Mouse (Mus musculus): ENCODE results near the gene Cilp.

- TF ChIP-seq CTCF (IDR thresholded peaks at IDR 0.05; ENCODE audit: low read depth, low read length) (no peak), POLR2A (IDR thresholded peaks at IDR 0.05; ENCODE audit: extremely low read depth, insufficient read depth, low read length) (no peak)
These were observed 13.0 kb upstream of the Cilp start for GRCm38 (mm10) chr9:65252026-65252425.
